Mouse (Mus musculus) induced T-regulatory cell, adult 2 months (primary cell): ENCODE data around the gene Pink1.

Source experiments
- DNase-seq: peaks from one replicate; pipeline ENCODE4 v3.0.0-alpha.2; 2012; ENCODE audit warnings: low read depth

The Pink1 gene

GRCm38 (mm10) chr4:138312105-138312504 is 14.0 kb downstream of the Pink1 start:
- DNase-seq: no peak

- peak; percentile 72 for DNase-seq
Measured at GRCm38 (mm10) chr4:138311595-138311994, 14.5 kb downstream of the Pink1 start.

- no peak for DNase-seq
Measured at GRCm38 (mm10) chr4:138310311-138310910, 15.7 kb downstream of the Pink1 start.

GRCm38 (mm10) chr4:138307739-138308138 is 18.4 kb downstream of the Pink1 start:
- no peak for DNase-seq

GRCm38 (mm10) chr4:138307025-138307424 is 19.1 kb downstream of the Pink1 start:
- no peak for DNase-seq

GRCm38 (mm10) chr4:138304340-138305104 is 21.6 kb downstream of the Pink1 start, which contains the start of gene Ddost:
Gene Ddost, plus strand, starts transcription at chr4:138304730.
- DNase-seq: peak; percentile 99

GRCm38 (mm10) chr4:138303742-138304141 is 22.4 kb downstream of the Pink1 start:
- peak; percentile 33 for DNase-seq

GRCm38 (mm10) chr4:138303011-138303410 is 23.1 kb downstream of the Pink1 start:
- no peak for DNase-seq

- no peak for DNase-seq
Measured at GRCm38 (mm10) chr4:138301271-138301780, 24.8 kb downstream of the Pink1 start.

- DNase-seq: no peak
Measured at GRCm38 (mm10) chr4:138293949-138294550, 32.1 kb downstream of the Pink1 start.

- DNase-seq: no peak
Measured at GRCm38 (mm10) chr4:138293261-138293948, 32.7 kb downstream of the Pink1 start.

- DNase-seq: no peak
Measured at GRCm38 (mm10) chr4:138292028-138292427, 34.1 kb downstream of the Pink1 start.

- no peak for DNase-seq
Measured at GRCm38 (mm10) chr4:138288691-138289090, 37.4 kb downstream of the Pink1 start.

- DNase-seq: no peak
Measured at GRCm38 (mm10) chr4:138286411-138286810, 39.7 kb downstream of the Pink1 start.

GRCm38 (mm10) chr4:138282834-138283233 is 43.3 kb downstream of the Pink1 start:
- peak; percentile 94 for DNase-seq

GRCm38 (mm10) chr4:138278346-138278745 is 47.8 kb downstream of the Pink1 start:
- DNase-seq: no peak

GRCm38 (mm10) chr4:138272011-138272997 is 53.8 kb downstream of the Pink1 start:
- no peak for DNase-seq

GRCm38 (mm10) chr4:138267869-138268268 is 58.2 kb downstream of the Pink1 start:
- no peak for DNase-seq
